Mouse (Mus musculus) forebrain, embryonic 14.5 days (tissue): ENCODE measurements at regions not wholly inside any gene's neighbourhood (a gene's known extent, or its start where the extent isn't known, plus 50 kb on each side); places are given as distances from the start of the nearest gene placed in this dataset.

Source experiments
- ATAC-seq: fragments of 200-750 bp; cut with Nextera tagmentation; 2 replicates; pipeline ENCODE4 v1.8.0; 2017; ENCODE audit warnings: mild to moderate bottlenecking, moderate library complexity
- DNase-seq: peaks from one replicate; pipeline ENCODE4 v3.0.0-alpha.2; 2015; ENCODE audit warnings: low spot score
- H3K27ac ChIP-seq: fragments of 300-500 bp; sonication (generic); 2 replicates; pipeline ENCODE4 v1.5.1; 2014; ENCODE audit warnings: low read depth, mild to moderate bottlenecking, control low read depth, low read length, moderate library complexity
- H3K27me3 ChIP-seq: fragments of 300-500 bp; sonication (generic); replicated peaks from 2 replicates; pipeline ENCODE4 v1.6.1; 2014; ENCODE audit warnings: low read length, control low read depth, mixed read lengths; ENCODE audit not compliant: control insufficient read depth, insufficient read depth
- H3K36me3 ChIP-seq: fragments of 300-500 bp; sonication (generic); 2 replicates; pipeline ENCODE4 v1.6.1; 2014; ENCODE audit warnings: low read length, control low read depth; ENCODE audit not compliant: control insufficient read depth, insufficient read depth
- H3K4me1 ChIP-seq: fragments of 300-500 bp; sonication (generic); 2 replicates; pipeline ENCODE4 v1.6.1; 2014; ENCODE audit warnings: antibody characterized with exemption, low read length, control low read depth; ENCODE audit not compliant: control insufficient read depth, insufficient read depth
- H3K4me2 ChIP-seq: fragments of 300-500 bp; sonication (generic); 2 replicates; pipeline ENCODE4 v1.6.1; 2014; ENCODE audit warnings: mild to moderate bottlenecking, control low read depth, low read length
- H3K4me3 ChIP-seq: fragments of 300-500 bp; sonication (generic); 2 replicates; pipeline ENCODE4 v1.5.1; 2014; ENCODE audit warnings: low read depth, low read length, control low read depth
- H3K9ac ChIP-seq: fragments of 300-500 bp; sonication (generic); 2 replicates; pipeline ENCODE4 v1.6.1; 2014; ENCODE audit warnings: mild to moderate bottlenecking, low read length, control low read depth, moderate library complexity
- H3K9me3 ChIP-seq: fragments of 300-500 bp; sonication (generic); replicated peaks from 2 replicates; pipeline ENCODE4 v1.6.1; 2016; ENCODE audit warnings: low read length, control low read depth, mixed read lengths; ENCODE audit not compliant: control insufficient read depth
- WGBS: fragments of 180-500 bp; shearing (Covaris S2); extraction: QIAGEN DNeasy Blood & Tissue Kit; methylation state at CpG from one replicate; pipeline ENCODE4 v1.1.7; 2014; 5-methylcytosine and 5-hydroxymethylcytosine counted together

DNA sequence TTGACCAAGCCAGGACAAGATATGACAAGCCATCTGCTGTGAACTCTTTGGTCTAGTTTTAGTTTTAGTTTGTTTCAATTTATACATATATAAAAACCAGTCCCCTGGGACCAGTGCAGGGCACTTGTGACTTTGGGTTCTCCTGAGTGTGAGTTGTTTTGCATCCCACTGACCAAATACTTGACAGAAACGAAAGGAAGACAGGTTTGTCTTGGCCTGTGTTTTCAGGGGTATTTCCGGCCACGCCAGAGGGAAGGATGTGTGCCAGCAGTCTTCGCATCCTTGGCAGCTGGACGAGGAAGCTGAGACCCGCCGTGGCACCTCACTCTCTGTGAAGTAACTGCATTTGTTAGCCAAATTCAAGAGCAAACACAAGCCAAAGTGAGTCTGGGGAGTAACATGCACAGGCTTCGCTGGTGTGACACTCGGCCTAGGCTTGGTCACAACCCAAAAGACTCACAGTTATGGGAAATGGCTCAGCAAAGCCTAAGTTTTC lies 101.5 kb upstream of the Egln3 start:
- ATAC-seq (no peak), DNase-seq (no peak)
- Histone ChIP-seq H3K4me2 (no peak overlapping the region), H3K9ac (no peak overlapping the region), H3K27ac (no peak overlapping the region), H3K4me3 (no peak overlapping the region), H3K27me3 (no peaks in the 10 kb centered on the region), H3K36me3 (no peaks in the 10 kb centered on the region), H3K4me1 (no peaks in the 10 kb centered on the region), H3K9me3 (no peaks in the 10 kb centered on the region)
- 72% methylated on average over 9 of the region's 9 CpGs for WGBS

DNA sequence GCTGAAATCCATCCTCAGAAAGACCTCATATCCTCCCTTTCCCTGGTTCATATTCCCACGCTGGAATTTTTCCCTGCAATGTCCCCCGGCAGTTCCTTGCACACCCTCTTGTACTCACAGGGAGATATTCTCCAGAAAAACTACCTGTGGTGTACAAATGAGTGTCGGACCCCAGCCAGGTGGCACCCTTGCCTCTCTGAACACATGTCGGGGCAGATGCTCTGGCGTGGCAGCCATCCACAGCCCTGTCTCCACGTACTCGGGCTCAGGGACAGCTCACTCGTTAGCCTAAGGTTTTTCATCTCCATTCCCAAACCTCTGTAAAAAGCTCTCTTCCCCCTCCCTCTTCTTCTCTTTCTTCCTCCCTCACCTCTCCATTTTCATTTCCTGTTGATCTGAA lies 100.1 kb upstream of the Egln3 start:
- ATAC-seq (no peak), DNase-seq (no peak)
- Histone ChIP-seq H3K9me3 (no peaks in the 10 kb centered on the region), H3K4me1 (no peaks in the 10 kb centered on the region), H3K27me3 (no peaks in the 10 kb centered on the region), H3K4me3 (no peak overlapping the region), H3K36me3 (no peaks in the 10 kb centered on the region), H3K9ac (no peak overlapping the region), H3K4me2 (no peak overlapping the region), H3K27ac (no peak overlapping the region)
- WGBS = 74% methylated on average over 8 of the region's 8 CpGs

DNA sequence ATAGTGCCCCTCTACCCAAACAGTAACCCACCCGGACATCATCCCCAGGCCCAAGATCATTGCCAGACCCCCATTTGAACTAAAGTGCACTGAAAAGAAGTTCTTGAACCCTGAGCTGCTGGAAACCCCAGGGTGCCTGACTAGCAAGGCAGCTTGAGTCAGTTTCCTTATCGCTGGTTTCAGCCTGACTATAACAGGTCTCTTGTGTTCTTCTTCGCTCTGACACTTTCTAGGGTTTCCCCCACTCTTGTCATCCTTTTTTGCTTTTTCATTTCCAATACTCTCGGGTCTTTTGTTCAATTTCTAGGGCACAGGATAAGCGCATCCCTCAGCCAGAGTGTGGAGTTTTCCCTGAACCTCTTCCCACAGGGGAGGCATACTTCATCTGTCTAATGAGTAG lies 95.8 kb upstream of the Egln3 start:
- no peaks in the 10 kb centered on the region for H3K4me1 ChIP-seq
- H3K4me2 ChIP-seq = no peak overlapping the region
- no peak for ATAC-seq
- no peak overlapping the region for H3K4me3 ChIP-seq
- H3K9ac ChIP-seq = no peak overlapping the region
- no peaks in the 10 kb centered on the region for H3K27me3 ChIP-seq
- H3K9me3 ChIP-seq = no peaks in the 10 kb centered on the region
- no peak for DNase-seq
- WGBS = 63% methylated on average over 5 of the region's 5 CpGs
- no peak overlapping the region for H3K27ac ChIP-seq
- H3K36me3 ChIP-seq = no peaks in the 10 kb centered on the region

DNA sequence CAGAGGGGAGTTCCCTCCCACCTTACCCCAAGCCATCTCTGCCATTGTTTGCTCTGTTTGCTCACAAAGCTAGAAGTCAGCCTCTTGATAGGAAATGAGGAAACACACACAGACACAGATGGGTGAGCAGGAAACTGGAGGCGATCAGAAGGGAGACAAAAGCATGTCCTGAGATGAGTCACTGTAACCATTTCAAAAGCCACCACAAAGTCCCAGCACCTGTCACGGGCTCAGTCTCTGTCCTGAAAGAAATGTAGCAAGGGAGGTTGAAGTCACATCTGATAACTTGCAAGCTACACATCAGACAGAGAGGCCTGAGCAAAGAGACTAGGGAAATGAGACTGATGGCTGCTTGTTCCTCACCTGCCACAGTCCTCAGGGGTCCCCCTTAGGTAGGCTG lies 89.6 kb upstream of the Egln3 start:
- peaks cover 6% of the 10 kb centered on the region for H3K4me1 ChIP-seq
- no peak for ATAC-seq
- WGBS = 93% methylated on average over 2 of the region's 2 CpGs
- no peak overlapping the region for H3K4me3 ChIP-seq
- DNase-seq = no peak
- no peak overlapping the region for H3K27ac ChIP-seq
- no peaks in the 10 kb centered on the region for H3K27me3 ChIP-seq
- no peaks in the 10 kb centered on the region for H3K9me3 ChIP-seq
- no peak overlapping the region for H3K4me2 ChIP-seq
- no peak overlapping the region for H3K9ac ChIP-seq
- H3K36me3 ChIP-seq = no peaks in the 10 kb centered on the region

DNA sequence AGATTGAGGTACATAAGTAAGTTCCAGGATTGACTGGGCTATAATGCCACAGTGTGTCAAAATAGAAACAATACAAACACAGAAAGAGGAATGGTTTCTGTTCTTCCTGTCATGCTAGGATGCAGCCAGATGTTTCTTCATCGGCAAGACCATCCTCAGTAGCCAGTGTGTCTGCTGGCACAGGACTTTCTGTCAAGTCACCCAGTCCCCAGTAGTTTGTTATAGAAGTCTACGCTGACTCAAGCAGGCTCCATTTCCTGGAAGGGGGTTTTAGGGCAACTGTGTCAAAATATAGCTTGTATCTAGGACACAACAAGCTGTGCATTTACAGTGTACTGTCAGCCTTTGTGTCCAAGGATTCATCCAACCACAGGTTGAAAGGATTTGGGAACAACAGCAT lies 86.7 kb upstream of the Egln3 start:
- H3K27ac ChIP-seq = no peak overlapping the region
- H3K4me2 ChIP-seq = no peak overlapping the region
- DNase-seq (no peak), ATAC-seq (no peak)
- no peaks in the 10 kb centered on the region for H3K9me3 ChIP-seq
- peaks cover 24% of the 10 kb centered on the region for H3K4me1 ChIP-seq
- H3K36me3 ChIP-seq = no peaks in the 10 kb centered on the region
- no peaks in the 10 kb centered on the region for H3K27me3 ChIP-seq
- 97% methylated on average over 2 of the region's 2 CpGs for WGBS
- H3K9ac ChIP-seq = no peak overlapping the region
- H3K4me3 ChIP-seq = no peak overlapping the region

DNA sequence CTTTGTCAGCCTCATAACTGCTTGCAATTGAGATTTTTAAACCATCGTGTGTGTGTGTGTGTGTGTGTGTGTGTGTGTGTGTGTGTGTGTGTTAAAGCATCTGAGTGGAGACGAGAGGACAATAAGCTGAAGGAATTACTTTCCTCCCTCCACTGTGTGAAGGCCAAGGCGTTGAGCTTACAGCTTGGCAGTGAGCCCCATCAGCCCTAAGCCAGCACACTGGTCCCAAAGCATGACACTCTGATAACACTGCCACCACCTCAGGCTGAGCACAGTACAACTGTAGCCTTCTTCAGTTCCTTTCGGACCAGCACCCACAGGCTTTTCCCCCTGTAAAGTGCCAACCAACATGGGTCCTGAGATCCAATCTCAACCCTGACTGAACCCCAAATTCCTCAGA lies 85.1 kb upstream of the Egln3 start:
- no peaks in the 10 kb centered on the region for H3K9me3 ChIP-seq
- DNase-seq (peak; percentile 36), ATAC-seq (no peak)
- 35% methylated on average over 4 of the region's 4 CpGs for WGBS
- peaks cover 24% of the 10 kb centered on the region for H3K4me1 ChIP-seq
- H3K9ac ChIP-seq = no peak overlapping the region
- H3K4me3 ChIP-seq = no peak overlapping the region
- H3K27me3 ChIP-seq = no peaks in the 10 kb centered on the region
- peak overlapping the region; percentile 52; the same call in 1 of the 2 replicates for H3K27ac ChIP-seq
- H3K36me3 ChIP-seq = no peaks in the 10 kb centered on the region
- H3K4me2 ChIP-seq = no peak overlapping the region

DNA sequence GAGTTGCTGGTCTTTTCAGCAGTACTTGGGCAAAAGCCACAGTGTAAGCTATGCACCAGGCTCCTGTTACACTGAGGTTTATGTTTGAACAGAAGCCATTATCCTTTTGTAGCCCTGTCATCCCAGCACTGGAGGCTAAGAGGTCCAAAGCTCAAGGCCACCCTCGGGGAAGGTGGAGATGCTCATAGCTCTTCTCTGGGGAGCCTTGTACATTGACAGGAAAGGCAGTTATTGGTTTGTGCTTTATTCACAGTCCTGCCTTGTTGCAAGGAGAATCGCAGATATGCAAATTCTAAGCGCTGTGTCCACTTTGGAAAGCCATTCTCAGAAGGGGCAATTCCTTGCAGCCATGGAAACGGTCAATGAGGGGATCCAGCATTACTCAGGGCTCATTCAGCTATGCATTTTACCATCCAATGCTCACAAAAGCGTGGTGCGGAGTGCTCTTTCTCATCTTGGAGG lies 84.4 kb upstream of the Egln3 start:
- Histone ChIP-seq H3K27me3 (no peaks in the 10 kb centered on the region), H3K9me3 (no peaks in the 10 kb centered on the region), H3K36me3 (no peaks in the 10 kb centered on the region), H3K4me3 (no peak overlapping the region), H3K4me1 (peaks cover 24% of the 10 kb centered on the region), H3K9ac (no peak overlapping the region), H3K4me2 (no peak overlapping the region), H3K27ac (peak overlapping the region; percentile 52; the same call in 1 of the 2 replicates)
- DNase-seq (peak; percentile 64), ATAC-seq (peak; percentile 36; the same call in 1 of the 2 replicates)
- 27% methylated on average over 6 of the region's 6 CpGs for WGBS

DNA sequence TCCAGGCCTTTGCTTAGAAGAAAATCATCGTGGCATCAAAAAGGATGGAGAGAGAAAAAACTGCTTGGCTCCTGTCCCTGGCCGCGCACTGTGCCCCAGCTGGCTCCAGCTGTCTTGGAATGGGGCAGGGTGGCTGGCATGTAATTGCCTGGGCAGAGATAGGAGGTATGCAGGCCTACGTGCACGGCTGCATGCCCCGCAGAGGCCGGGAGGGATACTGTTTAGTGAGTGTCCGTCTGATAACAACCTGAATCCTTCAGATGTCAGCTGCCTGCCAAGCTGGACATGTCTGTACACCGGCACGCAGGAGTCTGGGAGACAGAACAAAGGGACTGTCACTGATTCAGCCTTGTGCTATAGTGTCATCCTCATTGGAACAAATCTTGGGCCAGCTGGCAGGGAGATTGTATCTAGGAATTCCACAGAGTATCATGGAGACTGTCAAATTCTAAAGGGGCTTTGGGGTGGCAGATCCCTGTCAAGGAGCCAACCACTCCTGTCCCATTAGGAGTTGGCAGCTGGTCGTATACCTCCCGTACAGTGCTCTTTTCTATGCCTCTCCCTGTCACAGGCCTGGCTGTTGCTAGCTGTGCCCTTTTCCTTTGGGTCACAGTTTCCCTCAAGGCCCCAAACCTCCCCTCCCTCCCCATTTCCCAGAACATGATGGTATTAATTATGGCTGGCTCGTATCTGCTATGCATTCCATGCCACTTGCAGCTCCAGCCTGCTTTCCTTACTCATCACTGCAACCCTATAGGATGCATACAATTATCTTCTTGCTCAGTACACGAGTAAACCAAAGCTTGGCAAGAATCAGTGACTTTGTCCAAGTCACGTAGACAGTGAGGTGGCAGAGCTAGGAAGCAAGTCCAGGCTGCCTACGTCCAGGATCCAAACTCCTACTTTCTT lies 83.5 kb upstream of the Egln3 start:
- peak; percentile 86 for DNase-seq
- Histone ChIP-seq H3K9ac (0 out of 2 replicates have a peak overlapping the region, but pooled peaks have one; percentile 29), H3K27ac (peak overlapping the region; percentile 66), H3K4me3 (no peak overlapping the region), H3K27me3 (no peaks in the 10 kb centered on the region), H3K4me2 (no peak overlapping the region), H3K9me3 (no peaks in the 10 kb centered on the region), H3K4me1 (peaks cover 24% of the 10 kb centered on the region), H3K36me3 (no peaks in the 10 kb centered on the region)
- ATAC-seq = peak; percentile 87
- 27% methylated on average over 16 of the region's 16 CpGs for WGBS

DNA sequence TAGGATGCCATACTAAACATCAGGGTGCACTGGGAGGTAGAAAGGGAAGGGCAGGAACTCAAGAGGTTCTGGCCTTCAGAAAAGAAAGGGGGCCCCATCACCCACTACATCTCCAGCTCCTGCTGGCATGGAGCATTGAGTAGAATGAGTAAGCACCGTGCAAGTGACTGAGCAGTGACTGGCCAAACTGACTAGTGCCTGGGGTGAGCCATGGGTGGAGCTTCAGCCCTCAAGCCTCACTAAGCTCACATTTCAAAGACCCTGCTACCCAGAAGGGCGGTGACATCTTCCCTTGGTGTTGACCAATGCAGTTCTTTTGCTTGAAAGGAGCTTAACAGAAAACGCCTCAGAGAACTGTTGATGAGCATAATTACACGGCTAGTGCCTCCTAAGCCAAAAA lies 80.0 kb upstream of the Egln3 start:
- DNase-seq = no peak
- Histone ChIP-seq H3K4me3 (no peak overlapping the region), H3K4me1 (peaks cover 20% of the 10 kb centered on the region), H3K4me2 (no peak overlapping the region), H3K27me3 (no peaks in the 10 kb centered on the region), H3K36me3 (no peaks in the 10 kb centered on the region), H3K9me3 (no peaks in the 10 kb centered on the region), H3K27ac (no peak overlapping the region), H3K9ac (no peak overlapping the region)
- 19% methylated on average over 4 of the region's 4 CpGs for WGBS
- no peak for ATAC-seq
